Mouse (Mus musculus) stomach, postnatal 0 days (tissue): ENCODE data around the gene Rnf212b.

Source experiments
- CTCF ChIP-seq: IDR thresholded peaks from 2 replicates; pipeline ENCODE4 v1.5.1; 2016; ENCODE audit warnings: antibody characterized with exemption, low read depth, mild to moderate bottlenecking, moderate library complexity
- EP300 ChIP-seq: optimal IDR thresholded peaks from 2 replicates; pipeline ENCODE3; 2016; ENCODE audit warnings: antibody characterized with exemption

DNA sequence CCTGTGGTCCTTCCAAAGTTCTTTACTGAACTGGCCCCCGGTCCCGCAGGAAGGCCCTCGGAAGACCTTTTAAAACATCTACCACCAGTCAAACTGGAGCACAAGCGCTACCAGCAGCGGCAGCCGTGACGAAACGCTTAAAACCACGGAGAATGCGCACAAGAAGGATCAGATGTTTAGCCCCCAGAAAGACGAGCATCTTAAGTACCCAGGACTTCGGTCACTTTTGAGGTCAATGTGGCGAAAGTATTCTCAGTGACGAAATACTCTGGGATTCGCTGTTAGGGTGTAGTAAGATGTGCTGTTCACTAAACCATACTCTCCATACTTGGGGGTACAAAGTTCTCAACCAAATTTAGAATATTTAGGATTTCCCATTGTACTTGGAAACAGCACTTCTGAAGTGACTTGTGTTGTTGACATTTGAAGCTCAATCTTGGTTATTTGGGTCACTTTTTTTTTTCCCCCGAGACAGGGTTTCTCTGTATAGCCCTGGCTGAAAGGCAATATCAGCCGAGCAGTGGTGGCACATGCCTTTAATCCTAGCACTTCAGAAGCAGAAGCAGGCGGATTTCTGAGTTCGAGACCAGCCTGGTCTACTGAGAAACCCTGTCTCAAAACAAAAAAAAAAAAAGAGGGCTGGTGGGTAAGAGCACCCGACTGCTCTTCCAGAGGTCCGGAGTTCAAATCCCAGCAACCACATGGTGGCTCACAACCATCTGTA, 50.5 kb downstream of the Rnf212b start:
- no peak for TF ChIP-seq CTCF
- TF ChIP-seq EP300 = no peak
